ENCODE assay signal across 12 mouse cellular contexts in the genomic region with DNA sequence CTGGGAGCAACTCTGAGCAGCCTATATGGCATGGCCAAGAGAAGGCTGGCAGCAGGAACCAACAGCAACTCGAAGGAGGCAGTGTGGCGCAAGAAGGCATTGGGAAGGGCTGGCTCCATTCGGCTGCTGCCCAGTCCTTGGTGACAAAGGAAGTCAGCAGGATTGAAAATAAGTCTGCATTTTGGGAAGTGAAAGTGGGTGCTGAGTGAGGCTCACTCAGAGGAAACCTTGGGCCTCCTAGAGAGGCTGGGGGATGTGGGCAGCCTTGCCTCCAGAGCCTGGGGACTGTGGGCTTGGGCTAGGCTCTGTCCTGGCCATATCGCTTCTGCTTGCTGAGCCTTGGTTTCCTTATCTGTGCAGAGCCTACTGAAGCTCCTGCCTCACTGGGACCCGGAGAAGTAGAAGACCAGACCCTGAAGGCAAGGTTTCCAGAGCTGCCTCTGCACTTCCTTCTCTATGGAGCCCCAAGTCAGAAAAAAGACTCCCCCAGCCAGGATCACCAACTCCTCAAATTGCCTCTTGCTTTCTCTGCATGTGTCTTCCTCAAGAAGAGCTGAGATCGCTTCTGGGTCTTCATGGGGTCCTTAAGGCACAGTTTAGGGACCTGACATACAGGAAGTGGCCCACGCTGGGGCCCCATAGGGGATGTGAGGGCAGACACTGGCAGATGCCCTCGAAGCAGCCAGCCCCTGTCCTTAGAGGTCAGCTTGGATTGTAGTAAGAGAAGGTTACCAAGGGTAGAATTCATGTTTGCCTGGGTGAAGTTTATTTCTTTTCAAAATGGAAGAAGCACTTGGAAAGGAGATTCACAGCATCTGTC. TPM values are rescaled to one million over a fixed set of nuclear protein-coding genes. Genes with fewer than 3 reads are reported as not detected.
A peak's percentile ranks its signal among the peaks of the same experiment; 100 is the strongest.
DNase-seq lines count a peak whose midpoint lies in the region; ATAC-seq and TF ChIP-seq lines count a peak whose summit lies in the region.
"Had no signal": no experiment of that assay in that cellular context is flagged by ENCODE, and none has a peak within 500 bp of the region (broad histone marks: within the 10 kb centered on the region; RNA-seq: fewer than 3 reads in every experiment).

No protein-coding gene starts in this region.

- peak; percentile 64 for ATAC-seq in liver, embryonic 14.5 days (ENCODE audit: insufficient read depth)

- DNase-seq in layer of hippocampus, adult 2 months (ENCODE audit: low spot score in 2 of 2): no peak
- DNase-seq in layer of hippocampus, adult 9-10 months (ENCODE audit: low spot score): no peak
- DNase-seq in brain, adult 2 months (ENCODE audit: low read depth, low spot score): peak; percentile 43
- DNase-seq in liver, embryonic 14.5 days (ENCODE audit: low read depth in 3 of 3, low spot score in 3 of 3): no peak
- peak; percentile 34 for DNase-seq in skeletal muscle tissue, adult 2 months (ENCODE audit: low read depth, low spot score)
- no peak for DNase-seq in cerebellum, adult 18-20 months
- DNase-seq in urinary bladder, adult 18-20 months (ENCODE audit: low spot score in 2 of 2): no peak
- DNase-seq: cerebellum, adult 11 months; kidney, postnatal 25 days; retina, postnatal 1 day; thymus, postnatal 36 days had no signal

- no peaks in the 10 kb centered on the region for H3K27me3 ChIP-seq in liver, embryonic 14.5 days (ENCODE audit: control insufficient read depth, insufficient read depth, low read length)

- TF ChIP-seq CTCF in layer of hippocampus, adult 2 months (conservative IDR thresholded peaks at IDR 0.05): no peak
- TF ChIP-seq CTCF in liver, embryonic 14.5 days (IDR thresholded peaks at IDR 0.05; ENCODE audit: low read depth): no peak

- no peaks in the 10 kb centered on the region for H3K36me3 ChIP-seq in liver, embryonic 14.5 days (replicated peaks; ENCODE audit: control insufficient read depth, insufficient read depth, low read depth)

- H3K27ac ChIP-seq in layer of hippocampus, adult 2 months: peak overlapping the region; percentile 48; the same call in 1 of the 2 replicates
- peak overlapping the region; percentile 45 for H3K27ac ChIP-seq in liver, embryonic 14.5 days

- TF ChIP-seq EP300 in liver, embryonic 14.5 days (IDR thresholded peaks at IDR 0.05; ENCODE audit: low read depth): no peak

- H3K4me3 ChIP-seq in layer of hippocampus, adult 2 months: no peak overlapping the region
- no peak overlapping the region for H3K4me3 ChIP-seq in liver, embryonic 14.5 days (ENCODE audit: insufficient read depth in 1 of 2, low read depth in 2 of 2, low read length in 2 of 2)

- H3K9me3 ChIP-seq in liver, embryonic 14.5 days (ENCODE audit: control insufficient read depth, low read length): no peaks in the 10 kb centered on the region

- peaks cover 53 to 68% of the 10 kb centered on the region in 2 experiments for H3K4me1 ChIP-seq in liver, embryonic 14.5 days (replicated peaks; ENCODE audit: control insufficient read depth in 2 of 2, insufficient read depth in 2 of 2, low read length in 1 of 2)

- peak overlapping the region; percentile 38 for H3K4me2 ChIP-seq in liver, embryonic 14.5 days (ENCODE audit: low read depth)

- WGBS in liver, embryonic 14.5 days (ENCODE audit: insufficient replicate concordance): 11% methylated on average over 8 of the region's 8 CpGs

- H3K9ac ChIP-seq in liver, embryonic 14.5 days (replicated peaks): peak overlapping the region; percentile 45

RNA-seq across cellular contexts. Expression of a gene that starts 14.3 kb away (rescaled TPM):
- 10 to 100 TPM; 47.6 to 52.1 TPM for total RNA-seq in layer of hippocampus, adult 2 months (2021)
- polyA plus RNA-seq in liver, embryonic 14.5 days (2012; rRNA removed): 5.7 and 6.0 TPM in 2 replicates
- polyA plus RNA-seq in liver, embryonic 14.5 days (2014; fragmentation: Nextera tagmentation; extraction: Ambion mirVana): 3.7 and 4.4 TPM in 2 replicates

RNA-seq across cellular contexts. Expression of a gene that starts 51.5 kb away (rescaled TPM):
- total RNA-seq in layer of hippocampus, adult 2 months (2021): not detected
- not detected in 2 replicates for polyA plus RNA-seq in liver, embryonic 14.5 days (2012; rRNA removed)
- polyA plus RNA-seq in liver, embryonic 14.5 days (2014; fragmentation: Nextera tagmentation; extraction: Ambion mirVana): not detected in 2 replicates
- total RNA-seq: heart, postnatal 36 days had no signal

Comparison
In these comparisons a context has a peak if more than half of its experiments do, and no peak if none do; other contexts are left out.
1. DNase-seq: peak in brain, adult 2 months (single experiment) and skeletal muscle tissue, adult 2 months (single experiment); none in layer of hippocampus, adult 2 months (0 of 2), layer of hippocampus, adult 9-10 months (single experiment), liver, embryonic 14.5 days (0 of 3), cerebellum, adult 18-20 months (0 of 2) and urinary bladder, adult 18-20 months (0 of 2).